Mouse (Mus musculus): ENCODE measurements around the gene Fxyd7. TPM values are rescaled to one million over a fixed set of nuclear protein-coding genes. Genes with fewer than 3 reads are reported as not detected.
A peak's percentile ranks its signal among the peaks of the same experiment; 100 is the strongest.

The Fxyd7 gene
- total and polyA plus RNA-seq, 2 experiments from 2014 or later: 0.72 TPM; not detected in 1

DNA sequence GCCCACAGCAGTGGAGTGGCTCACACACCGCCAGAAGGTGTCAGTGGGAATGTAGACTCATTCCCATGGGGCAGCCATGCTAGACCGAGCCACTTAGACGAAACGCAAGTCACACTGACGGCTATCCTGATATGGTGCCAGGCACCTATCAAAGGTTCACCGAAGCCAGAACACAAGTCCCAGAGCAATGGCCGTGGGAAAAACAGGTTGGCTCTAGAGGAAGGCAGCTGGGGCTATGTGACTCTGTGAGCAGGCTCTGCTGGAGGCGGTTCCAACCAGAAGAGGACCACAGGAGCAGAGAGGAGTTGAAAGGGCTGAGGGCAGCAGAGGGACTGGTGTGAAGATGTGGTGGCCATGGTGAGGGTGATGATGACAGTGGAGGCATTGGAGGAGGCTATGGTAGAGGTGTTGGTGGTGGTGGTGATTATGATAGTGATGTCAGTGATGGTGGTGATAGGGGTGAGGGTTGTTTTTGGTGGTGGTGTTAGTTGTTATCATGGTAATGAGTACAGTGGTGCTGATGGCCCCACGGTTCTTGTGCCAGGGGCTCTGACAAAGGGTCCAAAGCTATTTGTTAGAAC lies 35.0 kb upstream of the Fxyd7 start:
- WGBS: 84% methylated on average over 9 of the region's 9 CpGs
- H3K27me3 ChIP-seq (ENCODE audit: control insufficient read depth, insufficient read depth, low read length): no peaks in the 10 kb centered on the region
- H3K4me3 ChIP-seq (ENCODE audit: low read depth, low read length): no peak overlapping the region
- DNase-seq (ENCODE audit: low spot score): no peak
- TF ChIP-seq EP300 (IDR thresholded peaks at IDR 0.05; ENCODE audit: low read depth) (no peak), CTCF (IDR thresholded peaks at IDR 0.05; ENCODE audit: low read depth) (no peak)
- no peaks in the 10 kb centered on the region for H3K9me3 ChIP-seq (replicated peaks; ENCODE audit: control insufficient read depth, low read length)
- peaks cover 9% of the 10 kb centered on the region for H3K4me1 ChIP-seq (ENCODE audit: control insufficient read depth, insufficient read depth)
- H3K9ac ChIP-seq (replicated peaks; ENCODE audit: low read depth, low read length): no peak overlapping the region
- no peaks in the 10 kb centered on the region for H3K36me3 ChIP-seq (replicated peaks; ENCODE audit: control insufficient read depth, insufficient read depth, low read length)
- H3K4me2 ChIP-seq (ENCODE audit: low read depth, low read length): no peak overlapping the region
- ATAC-seq (ENCODE audit: insufficient read depth, low read depth): no peak
- no peak overlapping the region for H3K27ac ChIP-seq (ENCODE audit: low read depth)

DNA sequence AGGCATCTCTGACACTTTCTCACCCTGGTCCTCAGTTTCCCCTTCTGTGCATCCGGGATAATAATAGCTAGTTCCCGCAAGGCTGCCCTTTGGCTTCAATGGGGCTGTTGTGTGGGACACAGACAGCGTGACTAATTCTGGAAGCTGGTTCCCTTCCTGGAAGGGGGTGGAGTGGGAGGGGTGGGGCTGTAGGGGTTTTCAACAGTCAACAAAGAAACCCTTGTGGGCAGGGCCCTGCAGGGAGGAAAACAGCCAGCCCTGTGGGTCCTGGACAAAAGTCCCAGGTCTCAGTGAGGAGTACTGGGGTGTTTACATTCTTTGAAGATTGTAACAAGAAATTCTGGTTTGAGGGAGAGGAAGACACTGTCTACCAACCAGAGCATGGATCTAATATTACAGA lies 33.9 kb upstream of the Fxyd7 start:
- Histone ChIP-seq H3K4me1 (ENCODE audit: control insufficient read depth, insufficient read depth) (peaks cover 9% of the 10 kb centered on the region), H3K9ac (replicated peaks; ENCODE audit: low read depth, low read length) (no peak overlapping the region), H3K4me2 (ENCODE audit: low read depth, low read length) (no peak overlapping the region), H3K27me3 (ENCODE audit: control insufficient read depth, insufficient read depth, low read length) (no peaks in the 10 kb centered on the region), H3K27ac (ENCODE audit: low read depth) (no peak overlapping the region), H3K9me3 (replicated peaks; ENCODE audit: control insufficient read depth, low read length) (no peaks in the 10 kb centered on the region), H3K4me3 (ENCODE audit: low read depth, low read length) (no peak overlapping the region), H3K36me3 (replicated peaks; ENCODE audit: control insufficient read depth, insufficient read depth, low read length) (no peaks in the 10 kb centered on the region)
- DNase-seq (ENCODE audit: low spot score) (no peak), ATAC-seq (ENCODE audit: insufficient read depth, low read depth) (no peak)
- 25% methylated on average over 3 of the region's 3 CpGs for WGBS
- TF ChIP-seq EP300 (IDR thresholded peaks at IDR 0.05; ENCODE audit: low read depth) (no peak), CTCF (IDR thresholded peaks at IDR 0.05; ENCODE audit: low read depth) (no peak)

DNA sequence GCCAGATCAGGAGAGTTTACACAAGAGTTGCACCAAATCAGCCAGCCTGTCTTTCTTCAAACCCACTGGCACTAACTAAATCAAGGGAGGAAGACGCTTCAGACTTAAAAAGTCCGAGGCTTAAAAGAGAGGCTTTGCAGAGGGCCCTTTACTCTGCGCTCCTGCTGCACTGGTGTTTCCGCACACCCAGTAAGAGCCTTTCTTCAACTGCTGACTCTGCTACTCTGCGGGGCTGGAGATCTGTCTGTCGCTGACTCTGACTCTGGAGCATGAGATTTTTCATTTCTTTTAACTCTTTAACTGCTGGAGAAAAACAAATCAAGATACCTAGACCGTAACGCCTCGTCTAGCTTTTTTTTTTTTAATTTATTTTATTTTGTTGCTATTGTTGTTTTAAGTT lies 32.9 kb upstream of the Fxyd7 start:
- Histone ChIP-seq H3K27me3 (ENCODE audit: control insufficient read depth, insufficient read depth, low read length) (no peaks in the 10 kb centered on the region), H3K27ac (ENCODE audit: low read depth) (no peak overlapping the region), H3K4me3 (ENCODE audit: low read depth, low read length) (no peak overlapping the region), H3K36me3 (replicated peaks; ENCODE audit: control insufficient read depth, insufficient read depth, low read length) (no peaks in the 10 kb centered on the region), H3K9ac (replicated peaks; ENCODE audit: low read depth, low read length) (no peak overlapping the region), H3K4me1 (ENCODE audit: control insufficient read depth, insufficient read depth) (peaks cover 9% of the 10 kb centered on the region), H3K9me3 (replicated peaks; ENCODE audit: control insufficient read depth, low read length) (no peaks in the 10 kb centered on the region), H3K4me2 (ENCODE audit: low read depth, low read length) (no peak overlapping the region)
- TF ChIP-seq CTCF (IDR thresholded peaks at IDR 0.05; ENCODE audit: low read depth): no peak
- TF ChIP-seq EP300 (IDR thresholded peaks at IDR 0.05; ENCODE audit: low read depth): no peak
- DNase-seq (ENCODE audit: low spot score) (no peak), ATAC-seq (ENCODE audit: insufficient read depth, low read depth) (no peak)
- 62% methylated on average over 9 of the region's 9 CpGs for WGBS

DNA sequence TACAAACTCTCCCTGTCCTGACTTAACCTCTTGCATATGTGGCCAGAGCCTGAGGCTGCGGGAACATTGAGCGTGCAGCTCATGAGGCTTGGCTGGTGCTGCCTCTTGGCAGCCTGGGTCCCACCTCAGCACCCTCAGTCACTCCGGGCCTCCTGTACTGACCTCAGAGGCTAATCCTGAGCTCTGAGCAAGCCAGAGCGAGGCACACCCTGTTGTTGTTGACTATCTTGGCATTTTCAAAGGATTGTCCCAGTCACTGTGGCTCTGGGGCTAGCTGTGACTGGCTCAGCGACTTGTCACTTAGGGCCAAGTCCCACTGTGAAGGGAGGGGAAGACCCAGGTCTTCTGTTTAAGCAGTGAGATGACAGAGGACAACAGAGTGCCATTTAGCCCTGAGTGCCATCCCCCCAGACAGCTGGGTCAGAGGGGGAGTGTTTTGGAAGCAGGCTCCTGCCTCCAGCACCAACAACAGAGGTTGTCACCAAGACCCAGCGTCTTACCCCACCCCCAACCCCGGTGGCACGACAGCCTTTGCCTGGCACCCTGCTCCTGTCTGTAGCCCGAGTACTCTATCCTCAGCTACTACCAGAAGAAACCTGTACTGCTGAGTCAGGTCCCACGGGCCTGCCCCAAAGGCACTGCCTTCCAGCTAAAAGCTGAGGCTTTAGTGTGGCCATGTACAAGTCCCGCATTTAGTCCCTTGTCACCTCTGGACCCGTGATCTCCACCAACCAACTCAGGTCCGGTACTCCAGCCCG lies 31.7 kb upstream of the Fxyd7 start:
- Histone ChIP-seq H3K9ac (replicated peaks; ENCODE audit: low read depth, low read length) (no peak overlapping the region), H3K4me2 (ENCODE audit: low read depth, low read length) (no peak overlapping the region), H3K4me1 (ENCODE audit: control insufficient read depth, insufficient read depth) (peaks cover 6% of the 10 kb centered on the region), H3K27me3 (ENCODE audit: control insufficient read depth, insufficient read depth, low read length) (no peaks in the 10 kb centered on the region), H3K27ac (ENCODE audit: low read depth) (no peak overlapping the region), H3K36me3 (replicated peaks; ENCODE audit: control insufficient read depth, insufficient read depth, low read length) (no peaks in the 10 kb centered on the region), H3K4me3 (ENCODE audit: low read depth, low read length) (no peak overlapping the region), H3K9me3 (replicated peaks; ENCODE audit: control insufficient read depth, low read length) (no peaks in the 10 kb centered on the region)
- TF ChIP-seq EP300 (IDR thresholded peaks at IDR 0.05; ENCODE audit: low read depth): no peak
- DNase-seq (ENCODE audit: low spot score) (peak; percentile 45), ATAC-seq (ENCODE audit: insufficient read depth, low read depth) (peak; percentile 59)
- 61% methylated on average over 14 of the region's 14 CpGs for WGBS

DNA sequence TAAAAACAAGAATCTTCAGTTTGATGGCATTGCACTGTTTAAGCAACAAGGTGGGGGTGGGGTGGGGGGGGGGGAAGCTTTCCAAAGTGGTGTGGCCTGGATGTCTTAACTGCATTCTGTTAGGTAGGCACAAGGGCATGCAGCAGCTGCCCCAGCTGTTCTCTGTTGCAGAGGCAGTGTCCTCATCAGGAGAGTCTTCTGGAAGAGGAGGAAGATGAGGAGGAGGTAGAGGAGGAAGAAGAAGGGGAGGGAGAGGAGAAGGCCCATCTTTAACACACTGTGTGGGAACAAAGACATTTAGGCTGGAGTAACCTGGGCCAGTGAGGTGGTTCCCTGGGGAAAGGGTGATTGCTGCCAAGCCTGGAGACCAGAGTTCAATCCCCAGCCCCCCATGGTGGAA lies 30.8 kb upstream of the Fxyd7 start:
- DNase-seq (ENCODE audit: low spot score) (no peak), ATAC-seq (ENCODE audit: insufficient read depth, low read depth) (no peak)
- no peak overlapping the region for H3K4me2 ChIP-seq (ENCODE audit: low read depth, low read length)
- H3K4me1 ChIP-seq (ENCODE audit: control insufficient read depth, insufficient read depth): no peaks in the 10 kb centered on the region; the same call in 1 of the 2 replicates
- H3K4me3 ChIP-seq (ENCODE audit: low read depth, low read length): no peak overlapping the region
- TF ChIP-seq EP300 (IDR thresholded peaks at IDR 0.05; ENCODE audit: low read depth): no peak
- no peak for TF ChIP-seq CTCF (IDR thresholded peaks at IDR 0.05; ENCODE audit: low read depth)
- H3K27ac ChIP-seq (ENCODE audit: low read depth): no peak overlapping the region
- H3K27me3 ChIP-seq (ENCODE audit: control insufficient read depth, insufficient read depth, low read length): no peaks in the 10 kb centered on the region; the same call in 1 of the 2 replicates
- H3K9me3 ChIP-seq (replicated peaks; ENCODE audit: control insufficient read depth, low read length): no peaks in the 10 kb centered on the region
- no peaks in the 10 kb centered on the region for H3K36me3 ChIP-seq (replicated peaks; ENCODE audit: control insufficient read depth, insufficient read depth, low read length)
- no peak overlapping the region for H3K9ac ChIP-seq (replicated peaks; ENCODE audit: low read depth, low read length)

All from heart, postnatal 0 days (tissue).